Mouse (Mus musculus): ENCODE results near the gene Cradd.

The Cradd gene

DNA sequence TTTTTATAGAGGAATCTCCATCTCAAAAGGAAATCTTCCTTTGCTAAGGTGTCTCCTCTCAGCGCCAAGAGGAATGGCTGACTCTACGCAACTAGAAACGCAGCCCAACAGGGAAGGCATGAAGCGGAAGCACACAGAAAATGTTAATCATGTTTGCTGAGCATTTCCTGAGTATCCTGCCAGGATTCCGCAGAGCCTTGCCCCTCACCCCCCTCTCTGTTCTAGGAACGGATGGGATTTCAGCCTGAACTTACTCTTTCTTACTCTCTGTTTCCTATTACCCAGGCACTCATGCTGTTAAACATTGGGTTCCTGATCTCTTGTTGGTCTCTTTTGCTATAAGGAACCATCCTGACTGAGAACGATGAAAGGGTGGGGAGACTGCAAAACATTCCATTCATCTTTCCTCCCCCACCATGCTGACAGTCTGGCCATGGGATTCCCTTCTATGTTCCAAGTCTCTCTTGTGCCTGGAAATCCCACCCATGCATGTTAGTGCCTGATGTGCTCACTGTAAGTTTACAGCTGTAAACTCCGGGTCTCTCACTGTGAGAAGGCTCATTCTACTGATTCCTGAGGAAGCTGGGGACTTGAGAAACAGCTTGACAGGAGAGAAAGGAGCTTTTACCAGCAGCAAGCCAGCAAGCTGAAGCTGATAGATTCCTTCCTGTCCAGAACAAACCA, 161.1 kb downstream of the Cradd start:
- DNase-seq (ENCODE audit: low read depth, low spot score) = no peak

DNA sequence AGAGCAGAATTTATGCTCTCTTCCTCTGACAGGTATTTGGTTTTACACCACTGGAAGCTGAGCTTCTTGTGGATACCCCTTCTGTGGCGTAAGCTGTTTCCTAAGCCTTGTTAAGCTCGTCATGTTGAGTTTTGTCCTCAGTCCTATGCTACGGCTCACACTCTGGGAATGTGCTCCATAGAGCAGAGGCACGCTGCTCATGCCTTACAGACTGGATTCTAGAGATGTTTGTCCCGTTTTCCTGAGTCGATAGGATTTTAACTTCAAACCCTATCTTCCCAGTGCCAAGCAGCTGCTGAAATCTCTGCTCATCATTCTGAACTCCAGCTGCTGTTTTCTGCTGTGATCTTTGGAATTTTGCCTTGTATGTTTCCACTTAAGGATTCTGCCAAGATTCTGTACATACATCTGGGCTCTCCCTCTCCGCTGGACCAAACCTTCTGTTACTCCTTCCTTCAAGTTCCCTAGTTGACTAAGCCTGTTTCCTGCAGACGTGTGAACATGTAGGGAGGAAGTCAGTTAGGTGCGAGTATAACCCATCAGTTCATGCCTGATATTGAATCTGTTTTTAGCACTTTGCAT, 164.2 kb downstream of the Cradd start:
- no peak for DNase-seq (ENCODE audit: low read depth, low spot score)

DNA sequence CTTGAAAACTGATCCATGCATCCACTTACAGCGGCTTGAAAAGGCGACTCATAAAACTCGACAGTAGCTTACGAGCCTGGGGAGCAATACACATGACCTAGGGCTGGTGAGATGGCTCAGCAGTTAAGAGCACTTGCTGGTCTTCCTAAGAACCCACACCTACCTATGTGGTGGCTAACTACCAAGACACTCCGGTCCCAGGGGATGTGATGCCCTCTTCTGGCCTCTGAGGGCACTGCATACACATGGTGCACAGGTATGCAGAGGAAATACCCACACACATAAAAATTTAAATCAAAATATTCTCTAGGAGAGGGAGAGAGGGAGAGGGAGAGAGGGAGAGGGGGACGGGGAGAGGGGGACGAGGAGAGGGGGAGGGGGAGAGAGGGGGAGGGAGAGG, 167.5 kb downstream of the Cradd start:
- no peak for DNase-seq (ENCODE audit: low read depth, low spot score)

DNA sequence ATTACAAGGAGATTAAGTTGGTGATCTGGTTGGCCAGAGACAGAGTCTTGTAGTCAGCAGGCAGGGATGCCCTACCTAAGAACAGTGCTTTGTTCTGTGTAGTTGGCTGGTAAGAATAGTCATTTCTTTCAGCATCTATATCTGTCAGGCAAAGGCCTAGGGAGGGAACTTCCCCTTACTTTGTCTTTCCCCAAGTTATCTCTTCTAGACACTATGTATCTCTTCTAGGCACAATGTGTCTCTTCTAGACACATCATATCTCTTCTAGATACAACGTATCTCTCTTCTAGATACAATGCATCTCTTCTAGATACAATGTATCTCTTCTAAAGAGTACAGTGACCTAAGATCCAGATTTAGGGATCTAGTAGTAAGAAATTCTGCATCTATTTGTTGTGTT, 169.3 kb downstream of the Cradd start:
- DNase-seq (ENCODE audit: low read depth, low spot score) = no peak

DNA sequence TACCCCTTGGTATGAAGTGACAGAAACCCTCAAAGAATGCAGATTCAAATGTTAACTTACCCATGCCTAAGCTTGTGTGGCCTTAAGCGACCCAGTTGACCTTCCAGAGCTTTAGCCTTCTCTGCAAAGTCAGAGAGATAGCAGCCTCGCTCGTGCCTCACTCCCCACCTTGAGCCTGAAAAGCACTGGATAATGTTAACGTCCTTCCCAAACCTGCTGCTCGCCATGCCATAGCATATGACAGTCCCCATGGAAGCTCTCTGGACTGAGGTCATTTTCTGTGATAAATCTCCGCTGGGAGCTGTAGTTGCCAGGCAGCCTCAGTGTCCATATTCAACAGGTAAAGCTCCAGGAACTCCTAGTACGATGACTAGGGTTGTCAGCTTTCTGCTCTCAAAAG, 170.7 kb downstream of the Cradd start:
- no peak for DNase-seq (ENCODE audit: low read depth, low spot score)

DNA sequence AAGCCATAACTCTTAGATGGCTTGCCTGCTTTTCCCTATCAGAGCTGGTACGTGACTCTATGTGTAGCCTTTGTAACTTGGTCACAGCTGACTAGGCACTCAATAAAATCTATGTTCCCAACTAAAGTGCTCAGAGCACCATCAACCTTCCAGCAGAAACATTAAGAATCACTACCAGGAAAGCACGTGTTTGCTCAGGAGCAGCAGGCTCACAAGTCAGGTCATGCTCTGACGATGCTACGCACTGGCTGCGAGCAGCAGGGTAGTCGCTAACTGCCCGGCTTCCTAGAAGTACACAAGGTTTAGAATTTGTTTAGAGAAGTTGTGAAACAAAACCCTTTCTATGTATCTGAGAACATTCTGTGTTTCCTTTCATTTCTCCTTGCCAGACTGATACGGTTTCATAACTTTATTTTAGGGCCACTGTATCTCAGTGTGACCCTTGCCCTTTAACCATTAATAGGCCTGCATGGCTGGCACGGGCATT, 171.4 kb downstream of the Cradd start:
- no peak for DNase-seq (ENCODE audit: low read depth, low spot score)

DNA sequence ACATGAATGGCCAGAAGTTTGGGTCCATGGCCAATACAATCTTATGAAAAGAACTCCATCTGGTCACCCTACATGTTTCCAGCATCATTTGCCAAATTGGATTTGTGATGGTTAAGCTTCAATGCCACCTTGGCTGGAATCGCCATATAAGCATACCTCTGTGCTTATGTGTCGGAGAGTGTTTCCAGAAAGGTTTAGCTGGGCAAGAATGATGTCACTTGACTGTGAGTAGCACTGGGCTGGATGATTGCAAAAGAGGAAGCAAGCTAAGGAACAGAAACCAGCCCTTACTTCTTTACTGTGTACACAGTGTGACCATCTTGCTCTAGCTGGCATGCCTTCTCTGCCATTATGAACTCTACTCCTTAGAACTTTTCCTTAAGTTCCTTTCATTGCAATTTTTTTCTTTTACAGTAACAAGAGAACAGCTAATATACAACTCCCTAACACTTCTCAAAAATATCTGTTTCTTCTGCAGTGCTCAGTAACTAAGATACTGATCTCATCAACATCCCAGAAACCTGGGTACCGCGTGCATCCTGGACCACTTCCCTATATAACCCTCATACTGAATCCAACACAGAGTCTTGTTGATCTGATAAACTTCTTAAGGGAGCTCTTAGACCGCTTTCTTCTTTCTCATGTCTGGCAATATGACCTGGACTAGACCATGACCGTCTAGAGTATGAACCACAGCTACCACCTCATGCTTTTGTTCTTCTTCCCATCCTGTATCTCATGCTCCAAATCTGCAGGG, 172.7 kb downstream of the Cradd start:
- no peak for DNase-seq (ENCODE audit: low read depth, low spot score)

DNA sequence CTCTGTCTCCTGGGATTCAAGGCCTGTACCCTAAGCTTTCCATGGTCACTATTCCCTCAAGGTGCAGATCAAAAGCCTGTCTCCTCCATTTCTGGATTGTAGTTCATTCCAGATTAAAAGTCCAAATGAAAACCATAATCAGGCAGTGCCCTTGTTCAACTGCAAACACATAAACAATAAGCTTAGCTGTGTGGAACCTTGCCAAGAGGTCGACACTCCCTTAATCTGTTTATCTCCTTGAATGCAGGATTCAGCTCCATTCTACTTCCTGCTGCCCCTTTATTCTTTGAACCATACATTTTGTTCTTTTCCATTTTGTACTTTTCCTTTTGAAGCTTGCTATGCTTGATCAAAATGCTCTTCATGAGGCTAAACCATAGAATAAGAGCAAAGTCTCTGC, 174.3 kb downstream of the Cradd start:
- no peak for DNase-seq (ENCODE audit: low read depth, low spot score)

DNA sequence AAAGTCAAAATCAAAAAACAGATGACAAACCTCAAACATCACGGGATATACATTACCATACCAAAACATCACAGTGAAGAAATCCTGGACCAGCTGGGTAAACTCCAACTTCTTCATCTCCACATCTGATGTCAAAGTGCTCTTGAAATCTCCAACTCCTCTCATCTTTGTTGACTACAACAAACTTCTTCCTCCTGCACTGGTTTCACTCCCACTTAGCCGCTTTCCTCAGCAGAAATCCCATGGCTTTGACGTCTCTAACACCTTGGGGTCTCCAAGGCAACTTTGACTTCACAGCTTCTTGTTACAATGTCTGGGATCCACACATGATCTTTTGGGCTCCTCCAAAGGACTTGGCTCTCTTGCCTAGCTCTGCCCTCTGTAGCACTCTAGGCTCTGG, 175.3 kb downstream of the Cradd start:
- no peak for DNase-seq (ENCODE audit: low read depth, low spot score)

DNA sequence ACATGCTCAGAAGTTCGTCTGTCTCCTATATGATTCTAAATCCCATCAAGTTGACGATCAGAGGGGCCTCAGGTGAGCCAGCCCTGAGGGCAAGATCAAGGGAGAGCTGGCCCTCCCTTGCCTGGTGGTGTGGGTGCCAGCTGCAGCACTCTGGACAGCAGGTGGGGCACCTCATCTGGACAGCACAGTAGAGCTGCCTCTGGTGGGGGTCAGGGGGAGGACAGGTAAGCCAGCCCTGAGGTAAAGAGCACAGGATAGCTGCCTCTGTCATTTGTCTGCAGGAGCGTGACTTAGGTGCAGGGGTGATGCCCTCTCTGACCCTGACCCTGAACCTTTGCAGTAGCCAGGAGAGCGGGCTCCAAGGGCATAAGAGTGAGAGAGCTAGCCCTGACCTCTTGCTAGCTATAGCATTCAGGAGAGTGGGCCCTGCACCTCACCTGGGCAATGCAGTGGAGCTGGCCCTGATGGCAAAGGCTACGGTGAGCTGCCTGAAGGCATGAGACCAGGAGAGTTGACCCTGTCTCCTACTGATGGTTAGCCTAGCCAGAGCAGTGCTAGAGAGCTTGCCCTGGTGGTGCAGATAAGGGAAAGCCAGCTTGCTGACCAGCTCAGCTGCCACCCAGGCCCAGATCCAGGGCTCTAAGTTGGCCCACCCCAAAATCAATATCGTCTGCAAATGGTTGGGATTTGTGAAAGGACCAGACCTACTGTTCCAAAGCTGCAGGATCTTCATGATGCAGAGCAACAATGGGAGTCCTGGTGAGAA, 176.6 kb downstream of the Cradd start:
- DNase-seq (ENCODE audit: low read depth, low spot score) = no peak

DNA sequence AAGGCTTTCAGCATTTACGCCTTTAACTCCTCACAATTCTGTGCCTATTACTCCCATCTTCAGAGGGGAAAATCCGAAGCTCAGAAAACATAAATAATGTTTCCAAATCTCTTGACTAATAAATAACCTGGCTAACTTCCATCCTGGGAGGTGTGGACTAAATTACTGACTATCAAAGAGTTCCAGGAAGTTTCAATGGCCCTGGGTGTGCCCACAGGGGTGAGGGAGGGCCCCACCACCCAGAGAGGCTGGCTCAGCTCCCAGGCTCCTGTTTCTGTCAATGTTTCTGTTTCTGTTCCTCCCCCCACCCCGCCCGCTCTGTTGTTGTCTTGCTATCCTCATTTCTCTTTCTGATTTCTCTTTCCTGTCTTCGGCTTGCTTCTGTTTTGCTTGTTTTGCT, 177.4 kb downstream of the Cradd start:
- DNase-seq (ENCODE audit: low read depth, low spot score) = no peak

DNA sequence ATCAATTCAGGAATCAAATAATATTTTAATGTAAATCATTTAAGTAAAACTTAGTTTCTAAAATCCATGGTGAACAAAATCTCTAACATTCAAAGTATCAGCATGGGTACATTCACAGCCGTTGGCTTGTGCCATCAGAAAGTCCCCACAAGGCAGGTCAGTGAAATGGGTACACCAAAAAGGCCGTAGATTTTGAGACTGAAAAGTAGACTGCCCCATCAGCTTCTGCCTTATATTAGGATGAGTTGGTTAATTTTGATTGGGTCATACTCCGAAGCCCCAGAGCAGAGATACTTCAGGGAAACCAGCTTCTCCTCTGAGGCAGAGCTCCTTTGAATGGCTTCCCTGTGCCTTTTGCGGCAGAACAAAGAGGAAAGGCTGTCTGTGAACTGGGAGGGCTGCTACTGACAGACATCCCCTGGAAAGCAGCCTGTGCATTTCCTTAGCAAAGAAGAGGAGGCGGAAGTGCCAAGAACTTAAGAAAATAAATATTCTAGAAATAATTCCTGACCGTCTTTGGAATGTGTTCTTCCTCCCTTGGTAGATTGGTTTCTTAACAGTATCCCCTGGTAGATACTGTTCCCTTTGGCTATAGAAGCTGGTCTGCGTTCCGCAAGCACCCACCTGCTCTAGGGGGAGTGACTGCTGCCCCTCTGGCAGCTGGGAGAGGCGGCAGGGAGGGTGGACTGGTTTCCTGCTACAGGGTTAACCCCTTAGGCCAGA, 178.6 kb downstream of the Cradd start:
- DNase-seq (ENCODE audit: low read depth, low spot score) = no peak

DNA sequence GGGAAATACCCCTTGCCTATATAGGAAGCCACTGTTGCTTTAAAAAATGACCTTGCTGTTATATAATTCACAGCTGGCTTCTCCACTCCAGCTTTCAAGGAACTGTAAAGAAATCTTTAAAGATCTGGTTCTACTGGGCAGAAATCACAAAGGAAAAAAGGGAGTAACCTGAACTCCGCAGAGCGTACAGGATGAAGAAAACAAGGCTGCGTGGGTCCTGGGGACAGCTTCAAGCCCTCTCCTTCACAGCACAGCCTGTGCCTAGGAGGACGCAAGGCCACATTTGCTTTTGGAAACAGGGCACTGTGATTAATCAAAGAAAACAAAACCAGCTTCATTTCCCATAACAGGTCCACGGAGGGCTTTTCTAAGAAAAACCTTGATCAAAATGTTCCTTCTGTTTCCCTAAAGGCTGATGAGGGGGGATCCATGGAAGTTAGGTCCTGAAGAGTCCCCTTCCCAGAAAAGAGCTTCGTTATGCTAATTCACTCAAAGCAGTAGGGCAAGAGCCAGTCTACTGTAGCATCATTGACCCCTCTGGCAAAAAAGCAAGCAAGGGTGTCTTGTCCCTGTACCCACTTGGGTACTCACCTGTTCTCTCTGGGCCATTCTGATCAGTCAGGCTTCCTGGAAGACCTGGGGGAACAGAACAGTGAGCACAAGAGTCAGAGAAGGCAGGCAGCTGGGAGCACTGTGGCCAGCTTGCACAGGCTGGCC, 179.4 kb downstream of the Cradd start:
- DNase-seq (ENCODE audit: low read depth, low spot score) = no peak

DNA sequence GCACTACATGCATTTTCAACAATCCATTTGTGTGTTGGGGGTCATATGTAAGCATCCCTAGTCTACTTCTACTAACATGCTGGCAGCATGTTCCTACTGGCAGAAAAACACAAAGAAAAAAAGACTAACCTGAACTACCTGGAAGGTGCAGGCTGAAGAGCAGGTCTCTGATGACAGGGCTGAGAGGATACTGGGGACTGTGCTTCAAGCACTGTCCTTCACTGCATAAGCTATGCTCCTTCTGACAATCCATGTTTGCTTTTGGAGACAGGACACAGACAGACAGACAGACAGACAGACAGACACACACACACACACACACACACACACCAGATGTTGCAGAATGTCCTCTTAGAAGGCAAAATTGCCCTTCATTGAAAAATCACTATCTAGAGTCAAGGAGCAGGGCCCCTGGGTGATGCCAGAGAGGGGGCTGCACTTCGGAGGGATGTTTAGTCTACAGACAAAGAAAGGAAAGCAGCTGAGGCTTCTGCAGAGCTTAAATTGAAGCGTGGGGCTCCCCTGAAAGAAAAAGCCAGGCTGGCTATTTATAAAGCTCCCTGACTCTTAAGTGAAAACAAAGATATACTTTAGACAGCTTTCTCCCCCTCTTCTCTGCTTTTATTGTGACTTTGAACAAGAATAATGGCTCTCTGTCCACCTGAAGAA, 180.4 kb downstream of the Cradd start:
- DNase-seq (ENCODE audit: low read depth, low spot score) = no peak

DNA sequence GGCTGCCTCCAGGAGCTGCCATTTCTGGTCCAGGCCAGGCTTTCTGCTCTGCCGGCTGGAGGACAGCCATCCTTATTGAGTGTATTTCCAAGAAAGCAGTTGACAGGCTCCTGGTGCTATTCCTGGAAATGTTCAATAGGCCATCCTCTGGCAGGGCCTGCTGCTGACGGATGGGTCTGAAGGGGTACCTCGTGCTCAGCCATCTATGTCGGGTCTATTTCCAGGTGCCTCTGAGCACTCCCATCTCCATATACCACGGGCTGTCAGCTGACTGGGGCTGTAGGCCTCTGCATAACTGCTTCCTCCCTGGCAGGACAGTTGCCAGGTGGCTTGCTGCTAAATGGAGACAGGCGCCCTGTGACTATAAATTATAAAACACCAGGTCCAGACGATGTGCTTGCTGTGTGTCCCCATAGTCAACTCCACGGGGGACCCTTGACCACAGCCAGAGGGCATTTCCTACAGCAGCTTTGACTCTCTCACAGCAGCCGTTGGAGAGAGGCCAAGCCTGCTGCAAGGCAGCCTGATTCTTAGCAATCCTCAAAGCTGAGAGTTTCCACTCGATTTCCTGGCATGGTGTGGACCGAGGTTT, 181.0 kb downstream of the Cradd start:
- DNase-seq (ENCODE audit: low read depth, low spot score) = peak; percentile 96

DNA sequence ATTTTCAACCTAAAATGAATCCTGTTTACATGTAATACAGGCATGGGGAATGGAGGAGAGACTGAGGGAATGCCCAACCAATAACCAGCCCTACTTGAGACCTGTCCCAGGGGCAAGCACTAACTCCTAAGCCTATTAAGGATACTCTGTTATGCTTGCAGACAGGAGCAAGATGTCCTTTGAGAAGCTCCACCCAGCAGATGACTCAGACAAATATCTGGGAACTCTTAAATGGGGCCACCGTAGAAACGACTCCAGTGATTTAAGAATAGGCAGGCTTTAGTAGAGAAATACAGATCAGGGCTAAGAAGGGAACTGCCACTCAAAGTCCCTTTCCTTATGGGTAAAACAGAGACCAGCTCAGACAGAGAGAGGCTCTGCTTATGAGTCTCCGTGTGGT, 182.9 kb downstream of the Cradd start:
- peak; percentile 68 for DNase-seq (ENCODE audit: low read depth, low spot score)

DNA sequence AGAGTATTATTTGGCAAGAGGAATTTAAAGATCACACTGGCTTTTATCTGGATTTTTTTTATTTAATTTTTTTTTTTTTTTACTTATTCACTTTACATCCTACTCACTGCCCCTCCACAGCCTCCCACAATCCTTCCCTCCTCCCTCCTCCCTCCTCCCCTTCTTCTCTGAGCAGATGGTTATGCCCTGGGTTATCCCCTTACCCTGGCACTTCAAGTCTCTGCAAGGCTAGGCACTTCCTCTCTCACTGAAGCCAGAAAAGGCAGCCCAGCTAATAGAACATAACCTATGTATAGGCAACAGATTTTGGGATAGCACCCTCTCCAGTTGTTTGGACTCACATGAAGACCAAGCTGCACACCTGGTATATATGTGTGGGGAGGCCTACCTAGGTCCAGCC, 183.7 kb downstream of the Cradd start:
- DNase-seq (ENCODE audit: low read depth, low spot score) = peak; percentile 31

DNA sequence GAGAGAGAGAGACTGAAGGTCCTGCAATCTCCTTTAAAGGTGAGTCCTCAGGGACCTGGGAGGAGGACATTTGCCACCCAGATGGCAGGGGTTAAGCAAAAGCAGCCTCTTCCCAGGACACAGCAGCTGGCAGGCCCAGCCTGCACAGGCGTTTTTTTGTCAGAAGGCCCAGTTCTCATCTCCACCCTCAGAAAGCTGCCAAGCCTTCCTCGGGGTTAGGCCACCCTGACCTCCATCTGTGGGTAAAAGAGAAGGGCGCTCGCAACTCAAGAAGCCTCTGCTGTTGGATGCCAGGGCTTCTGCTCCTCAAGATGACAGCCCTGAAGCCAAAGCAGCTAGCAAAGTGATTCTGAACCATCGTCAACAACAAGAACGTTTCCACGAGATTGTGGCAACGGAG, 184.3 kb downstream of the Cradd start:
- peak; percentile 95 for DNase-seq (ENCODE audit: low read depth, low spot score)

DNA sequence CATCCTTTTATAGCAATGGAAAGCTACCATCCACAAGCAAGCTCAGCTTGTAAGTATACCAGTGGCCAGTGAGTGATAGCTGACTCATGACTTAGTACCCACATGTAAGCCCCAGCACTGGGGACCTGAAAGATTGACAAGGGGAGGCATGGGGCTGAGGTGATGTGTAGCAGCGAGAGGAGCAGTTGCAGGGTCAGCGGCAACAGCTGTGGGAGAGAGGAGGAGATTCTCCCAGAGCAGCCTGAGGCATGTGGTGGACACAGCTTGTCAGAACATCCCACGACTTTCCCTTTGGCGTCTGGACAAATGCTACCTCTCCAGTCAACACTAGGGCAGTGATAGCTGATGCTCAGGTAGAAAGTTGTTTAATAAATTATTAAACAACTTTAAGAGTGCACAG, 190.9 kb downstream of the Cradd start:
- DNase-seq (ENCODE audit: low read depth, low spot score) = no peak
